13 mouse cellular contexts compared by ENCODE assay signal in the genomic region with DNA sequence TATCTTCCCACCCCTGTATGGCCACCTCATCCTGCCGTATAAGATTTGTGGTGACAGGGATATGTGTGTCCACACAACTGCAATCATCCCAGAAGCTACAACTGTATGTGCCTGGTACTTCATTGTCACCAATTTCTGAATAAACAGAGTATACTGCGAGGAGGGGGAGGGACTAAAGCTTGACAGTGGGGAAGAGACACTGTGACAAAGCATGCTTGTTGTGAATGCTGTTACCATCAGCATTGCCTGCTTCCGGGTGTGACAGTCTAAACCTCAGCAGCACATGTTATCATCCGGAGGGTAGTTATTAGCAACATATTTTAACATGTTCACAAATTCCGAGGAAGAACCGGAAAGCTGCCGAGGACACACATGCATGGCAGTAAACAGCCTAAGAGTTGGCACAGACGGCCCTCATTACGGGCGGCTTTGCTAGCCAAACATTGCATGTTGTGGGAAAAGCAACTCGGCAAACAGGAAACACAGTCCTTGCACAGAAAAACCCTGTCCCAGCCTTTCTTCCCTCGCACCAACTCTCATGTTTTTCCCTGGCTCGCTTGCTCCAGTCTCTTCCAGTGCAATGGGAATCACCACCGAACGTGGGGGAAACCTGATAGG. TPM values are rescaled to one million over a fixed set of nuclear protein-coding genes. Genes with fewer than 3 reads are reported as not detected.
A peak's percentile ranks its signal among the peaks of the same experiment; 100 is the strongest.
DNase-seq lines count a peak whose midpoint lies in the region; ATAC-seq and TF ChIP-seq lines count a peak whose summit lies in the region.
"Had no signal": no experiment of that assay in that cellular context is flagged by ENCODE, and none has a peak within 500 bp of the region (broad histone marks: within the 10 kb centered on the region; RNA-seq: fewer than 3 reads in every experiment).

No protein-coding gene starts in this region.

- peak overlapping the region; percentile 67 for H3K27ac ChIP-seq in liver, adult 2 months (replicated peaks; ENCODE audit: insufficient read depth, low read depth, low read length)
- H3K27ac ChIP-seq in liver, embryonic 11.5 days (ENCODE audit: low read depth, low read length): no peak overlapping the region
- peak overlapping the region; percentile 72 for H3K27ac ChIP-seq in embryonic facial prominence, embryonic 15.5 days (replicated peaks)
- peak overlapping the region; percentile 28; the same call in 1 of the 2 replicates for H3K27ac ChIP-seq in midbrain, embryonic 16.5 days (ENCODE audit: low read length)
- H3K27ac ChIP-seq: heart, embryonic 15.5 days had no signal

- 27% methylated on average over 15 of the region's 15 CpGs for WGBS in liver, adult 2 months
- 80% methylated on average over 15 of the region's 15 CpGs for WGBS in liver, embryonic 11.5 days
- 42% methylated on average over 15 of the region's 15 CpGs for WGBS in embryonic facial prominence, embryonic 15.5 days
- 69% methylated on average over 15 of the region's 15 CpGs for WGBS in midbrain, embryonic 16.5 days

- H3K9me3 ChIP-seq in liver, embryonic 11.5 days (ENCODE audit: control insufficient read depth, low read length): no peaks in the 10 kb centered on the region
- no peaks in the 10 kb centered on the region for H3K9me3 ChIP-seq in embryonic facial prominence, embryonic 15.5 days (replicated peaks)
- no peaks in the 10 kb centered on the region for H3K9me3 ChIP-seq in midbrain, embryonic 16.5 days (replicated peaks; ENCODE audit: control insufficient read depth, low read length, poor library complexity, severe bottlenecking)
- H3K9me3 ChIP-seq: heart, embryonic 15.5 days had no signal

- peak; percentile 6 for ATAC-seq in cerebellum, adult (ENCODE audit: insufficient number of reproducible peaks, low FRiP score, low TSS enrichment)
- ATAC-seq in liver, embryonic 11.5 days (replicated peaks; ENCODE audit: low FRiP score): no peak
- no peak for ATAC-seq in embryonic facial prominence, embryonic 15.5 days (ENCODE audit: insufficient number of reproducible peaks, low FRiP score, low TSS enrichment, low read depth)
- no peak for ATAC-seq in midbrain, embryonic 16.5 days
- no peak for ATAC-seq in erythroid progenitor cell, adult 5-6 weeks (replicated peaks; ENCODE audit: low FRiP score, poor library complexity, severe bottlenecking)

- no peak for TF ChIP-seq CTCF in liver, adult 2 months (IDR thresholded peaks at IDR 0.05; ENCODE audit: low read depth, low read length)

- no peak overlapping the region for H3K4me2 ChIP-seq in liver, embryonic 11.5 days
- peak overlapping the region; percentile 10; the same call in 1 of the 2 replicates for H3K4me2 ChIP-seq in embryonic facial prominence, embryonic 15.5 days (replicated peaks)
- H3K4me2 ChIP-seq in midbrain, embryonic 16.5 days (ENCODE audit: low read length): peak overlapping the region; percentile 52
- H3K4me2 ChIP-seq: heart, embryonic 15.5 days; lung, embryonic 14.5 days had no signal

- H3K4me1 ChIP-seq in liver, adult 2 months (ENCODE audit: control insufficient read depth, insufficient read depth, low read length): peaks cover 22% of the 10 kb centered on the region
- H3K4me1 ChIP-seq in liver, embryonic 11.5 days (replicated peaks; ENCODE audit: control insufficient read depth, insufficient read depth, low read length): no peaks in the 10 kb centered on the region; the same call in 1 of the 2 replicates
- peaks cover 62% of the 10 kb centered on the region for H3K4me1 ChIP-seq in embryonic facial prominence, embryonic 15.5 days
- H3K4me1 ChIP-seq in midbrain, embryonic 16.5 days (ENCODE audit: control insufficient read depth, insufficient read depth, low read length): peaks cover 61% of the 10 kb centered on the region

- peaks cover 7% of the 10 kb centered on the region; the same call in 1 of the 2 replicates for H3K79me2 ChIP-seq in liver, adult 2 months (ENCODE audit: control insufficient read depth, insufficient read depth, low read length)

- no peaks in the 10 kb centered on the region for H3K27me3 ChIP-seq in liver, adult 2 months (ENCODE audit: control insufficient read depth, insufficient read depth, low read length)
- H3K27me3 ChIP-seq in liver, embryonic 11.5 days (replicated peaks; ENCODE audit: control insufficient read depth, insufficient read depth, low read length): peaks cover 13% of the 10 kb centered on the region
- H3K27me3 ChIP-seq in embryonic facial prominence, embryonic 15.5 days: no peaks in the 10 kb centered on the region
- H3K27me3 ChIP-seq in midbrain, embryonic 16.5 days (ENCODE audit: control insufficient read depth, insufficient read depth, low read depth, low read length): no peaks in the 10 kb centered on the region

- H3K36me3 ChIP-seq in liver, adult 2 months (ENCODE audit: control insufficient read depth, insufficient read depth, low read length): no peaks in the 10 kb centered on the region
- no peaks in the 10 kb centered on the region for H3K36me3 ChIP-seq in liver, embryonic 11.5 days (ENCODE audit: control insufficient read depth, insufficient read depth, low read length)
- no peaks in the 10 kb centered on the region for H3K36me3 ChIP-seq in embryonic facial prominence, embryonic 15.5 days
- H3K36me3 ChIP-seq in midbrain, embryonic 16.5 days (ENCODE audit: control insufficient read depth, insufficient read depth, low read length): no peaks in the 10 kb centered on the region
- H3K36me3 ChIP-seq: heart, embryonic 15.5 days had no signal

- no peak for DNase-seq in cerebellum, adult 11 months
- DNase-seq in liver, adult 2 months (ENCODE audit: extremely low read depth, low read depth, low spot score): peak; percentile 60
- no peak for DNase-seq in liver, embryonic 11.5 days (ENCODE audit: low spot score)
- DNase-seq in right cerebral cortex, adult 18-20 months: no peak
- DNase-seq: gastrocnemius, postnatal 25 days; lung, embryonic 14.5 days had no signal

- H3K9ac ChIP-seq in liver, adult 2 months (ENCODE audit: low read depth, low read length): peak overlapping the region; percentile 51
- no peak overlapping the region for H3K9ac ChIP-seq in liver, embryonic 11.5 days (ENCODE audit: low read depth, low read length)
- H3K9ac ChIP-seq in embryonic facial prominence, embryonic 15.5 days: no peak overlapping the region
- H3K9ac ChIP-seq in midbrain, embryonic 16.5 days (ENCODE audit: low read depth, low read length): peak overlapping the region; percentile 47; the same call in 1 of the 2 replicates
- H3K9ac ChIP-seq: heart, embryonic 15.5 days; lung, embryonic 14.5 days had no signal

- TF ChIP-seq POLR2A in liver, adult 2 months (IDR thresholded peaks at IDR 0.05; ENCODE audit: extremely low read depth, insufficient read depth, low read length): no peak

- H3K4me3 ChIP-seq in liver, adult 2 months (ENCODE audit: insufficient read depth, low read depth, low read length): no peak overlapping the region
- no peak overlapping the region for H3K4me3 ChIP-seq in liver, embryonic 11.5 days (ENCODE audit: low read depth, low read length)
- H3K4me3 ChIP-seq in embryonic facial prominence, embryonic 15.5 days (replicated peaks): peak overlapping the region; percentile 0; the same call in 1 of the 2 replicates
- H3K4me3 ChIP-seq in midbrain, embryonic 16.5 days (ENCODE audit: low read depth, low read length): peak overlapping the region; percentile 18; the same call in 1 of the 2 replicates
- H3K4me3 ChIP-seq: heart, embryonic 15.5 days had no signal

RNA-seq across cellular contexts. Expression of gene Gm6525, which starts 41.9 kb away (rescaled TPM):
- 0.27 TPM in 1 of 2 replicates, not detected in the other for total RNA-seq in liver, adult 2 months (2014; rRNA removed)
- polyA plus RNA-seq in liver, adult 2 months (2012; rRNA removed): not detected in 2 replicates
- polyA plus RNA-seq in liver, embryonic 11.5 days (2014; fragmentation: Nextera tagmentation; extraction: Ambion mirVana): 0.27 and 0.48 TPM in 2 replicates
- 1.6 and 1.7 TPM in 2 replicates for polyA plus RNA-seq in embryonic facial prominence, embryonic 15.5 days (2015; fragmentation: Nextera tagmentation; extraction: Ambion mirVana)
- polyA plus RNA-seq in midbrain, embryonic 16.5 days (2015; fragmentation: Nextera tagmentation; extraction: Ambion mirVana): 2.1 and 2.5 TPM in 2 replicates
- total RNA-seq in erythroid progenitor cell, adult 5-6 weeks (2015; ENCODE audit: low replicate concordance): not detected in 2 replicates
- 3.9 TPM in 1 of 2 replicates, not detected in the other for total RNA-seq in erythroid progenitor cell, adult 5-6 weeks (2017; ENCODE audit: low replicate concordance)
- total RNA-seq: gastrocnemius, postnatal 25 days; layer of hippocampus, adult 8-10 months; monocyte, adult 5-6 weeks had no signal

Comparison
In these comparisons a context has a peak if more than half of its experiments do, and no peak if none do; other contexts are left out.
1. H3K9ac ChIP-seq: peak in liver, adult 2 months (single experiment) and midbrain, embryonic 16.5 days (single experiment); none in liver, embryonic 11.5 days (single experiment) and embryonic facial prominence, embryonic 15.5 days (single experiment).
2. H3K4me3 ChIP-seq: peak in embryonic facial prominence, embryonic 15.5 days (single experiment) and midbrain, embryonic 16.5 days (single experiment); none in liver, adult 2 months (single experiment) and liver, embryonic 11.5 days (single experiment).